In genomic region chr13:98436961-98437360, GRCm38 (mm10) we compare ENCODE assay signal across 23 mouse cellular contexts. TPM values are rescaled to one million over a fixed set of nuclear protein-coding genes. Genes with fewer than 3 reads are reported as not detected.
DNase-seq lines count a peak whose midpoint lies in the region; ATAC-seq lines count a peak whose summit lies in the region.
"Had no signal": no experiment of that assay in that cellular context is flagged by ENCODE, and none has a peak within 500 bp of the region (broad histone marks: within the 10 kb centered on the region; RNA-seq: fewer than 3 reads in every experiment).

No protein-coding gene starts in this region.

- no peaks in the 10 kb centered on the region for H3K4me1 ChIP-seq in intestine, embryonic 14.5 days (replicated peaks; ENCODE audit: control insufficient read depth, insufficient read depth, low read length)
- peaks cover 2% of the 10 kb centered on the region; the same call in 1 of the 2 replicates for H3K4me1 ChIP-seq in intestine, embryonic 16.5 days (ENCODE audit: control insufficient read depth, insufficient read depth, low read length)
- H3K4me1 ChIP-seq in neural tube, embryonic 14.5 days (ENCODE audit: control insufficient read depth, insufficient read depth, low read length), result no peaks in the 10 kb centered on the region
- H3K4me1 ChIP-seq in neural tube, embryonic 15.5 days, result no peaks in the 10 kb centered on the region
- peaks cover 28% of the 10 kb centered on the region for H3K4me1 ChIP-seq in embryonic facial prominence, embryonic 13.5 days
- H3K4me1 ChIP-seq: forebrain, embryonic 15.5 days; heart, embryonic 15.5 days had no signal

- no peaks in the 10 kb centered on the region for H3K27me3 ChIP-seq in intestine, embryonic 14.5 days (replicated peaks; ENCODE audit: control insufficient read depth, insufficient read depth, low read length)
- H3K27me3 ChIP-seq in intestine, embryonic 16.5 days (replicated peaks; ENCODE audit: control insufficient read depth, insufficient read depth, low read length), result 0 out of 2 replicates have a peak, but pooled peaks cover 5% of the 10 kb centered on the region
- no peaks in the 10 kb centered on the region for H3K27me3 ChIP-seq in neural tube, embryonic 14.5 days (ENCODE audit: control insufficient read depth, insufficient read depth, low read length)
- no peaks in the 10 kb centered on the region for H3K27me3 ChIP-seq in neural tube, embryonic 15.5 days (replicated peaks)
- peaks cover 18% of the 10 kb centered on the region for H3K27me3 ChIP-seq in embryonic facial prominence, embryonic 13.5 days
- H3K27me3 ChIP-seq: CH12.LX; forebrain, embryonic 15.5 days had no signal

- 73% methylated on average over 8 of the region's 8 CpGs for WGBS in intestine, embryonic 14.5 days
- WGBS in intestine, embryonic 16.5 days, result 74% methylated on average over 8 of the region's 8 CpGs
- WGBS in neural tube, embryonic 14.5 days, result 50% methylated on average over 8 of the region's 8 CpGs
- WGBS in neural tube, embryonic 15.5 days, result 44% methylated on average over 8 of the region's 8 CpGs
- WGBS in embryonic facial prominence, embryonic 13.5 days, result 37% methylated on average over 8 of the region's 8 CpGs

- no peaks in the 10 kb centered on the region for H3K9me3 ChIP-seq in intestine, embryonic 14.5 days (ENCODE audit: control insufficient read depth, low read length)
- no peaks in the 10 kb centered on the region for H3K9me3 ChIP-seq in intestine, embryonic 16.5 days (ENCODE audit: control insufficient read depth, low read length)
- no peaks in the 10 kb centered on the region for H3K9me3 ChIP-seq in neural tube, embryonic 14.5 days (ENCODE audit: control insufficient read depth, low read length)
- no peaks in the 10 kb centered on the region for H3K9me3 ChIP-seq in neural tube, embryonic 15.5 days (replicated peaks)
- H3K9me3 ChIP-seq in embryonic facial prominence, embryonic 13.5 days, result no peaks in the 10 kb centered on the region
- H3K9me3 ChIP-seq: forebrain, embryonic 15.5 days; heart, embryonic 15.5 days had no signal

- intact Hi-C loops in left cerebral cortex, postnatal 14 days (cut with DNase I), result no loop called here

- DNase-seq in intestine, embryonic 14.5 days (ENCODE audit: low spot score), result peak; percentile 1
- no peak for DNase-seq in testis, postnatal 10 days (ENCODE audit: low spot score)
- no peak for DNase-seq in left cerebral cortex, postnatal 14 days (ENCODE audit: low spot score in 2 of 2)
- DNase-seq: adrenal gland, adult 2 months; adrenal gland, postnatal 25 days; cerebellum, adult 11 months; cerebellum, adult 8-10 months; cerebellum, postnatal 14 days; embryo, embryonic 11 days; gastrocnemius, postnatal 36 days; heart, adult 18-20 months had no signal

- H3K4me2 ChIP-seq in intestine, embryonic 14.5 days (ENCODE audit: low read length), result no peak overlapping the region
- no peak overlapping the region for H3K4me2 ChIP-seq in intestine, embryonic 16.5 days (ENCODE audit: low read depth, low read length)
- H3K4me2 ChIP-seq in neural tube, embryonic 14.5 days (ENCODE audit: low read depth, low read length), result no peak overlapping the region
- H3K4me2 ChIP-seq in neural tube, embryonic 15.5 days, result no peak overlapping the region
- H3K4me2 ChIP-seq in embryonic facial prominence, embryonic 13.5 days, result 0 out of 2 replicates have a peak overlapping the region, but pooled peaks have one; percentile 5
- H3K4me2 ChIP-seq: forebrain, embryonic 15.5 days; heart, embryonic 11.5 days; heart, embryonic 15.5 days had no signal

- H3K36me3 ChIP-seq in intestine, embryonic 14.5 days (ENCODE audit: control insufficient read depth, insufficient read depth, low read length), result no peaks in the 10 kb centered on the region
- no peaks in the 10 kb centered on the region for H3K36me3 ChIP-seq in intestine, embryonic 16.5 days (ENCODE audit: control insufficient read depth, insufficient read depth, low read length)
- H3K36me3 ChIP-seq in neural tube, embryonic 14.5 days (ENCODE audit: control insufficient read depth, insufficient read depth, low read length), result no peaks in the 10 kb centered on the region
- H3K36me3 ChIP-seq in neural tube, embryonic 15.5 days, result no peaks in the 10 kb centered on the region
- no peaks in the 10 kb centered on the region for H3K36me3 ChIP-seq in embryonic facial prominence, embryonic 13.5 days
- H3K36me3 ChIP-seq: forebrain, embryonic 15.5 days; heart, embryonic 15.5 days had no signal

- H3K9ac ChIP-seq in intestine, embryonic 14.5 days (ENCODE audit: low read length), result no peak overlapping the region
- no peak overlapping the region for H3K9ac ChIP-seq in intestine, embryonic 16.5 days (ENCODE audit: low read depth, low read length)
- H3K9ac ChIP-seq in neural tube, embryonic 14.5 days (replicated peaks; ENCODE audit: low read depth, low read length), result no peak overlapping the region
- H3K9ac ChIP-seq in neural tube, embryonic 15.5 days (replicated peaks), result no peak overlapping the region
- no peak overlapping the region for H3K9ac ChIP-seq in embryonic facial prominence, embryonic 13.5 days
- H3K9ac ChIP-seq: forebrain, embryonic 15.5 days; heart, embryonic 15.5 days had no signal

- no peak overlapping the region for H3K4me3 ChIP-seq in intestine, embryonic 14.5 days (ENCODE audit: low read depth, low read length)
- no peak overlapping the region for H3K4me3 ChIP-seq in intestine, embryonic 16.5 days (ENCODE audit: low read length)
- no peak overlapping the region for H3K4me3 ChIP-seq in neural tube, embryonic 14.5 days (ENCODE audit: low read depth, low read length)
- no peak overlapping the region for H3K4me3 ChIP-seq in neural tube, embryonic 15.5 days (replicated peaks)
- no peak overlapping the region for H3K4me3 ChIP-seq in embryonic facial prominence, embryonic 13.5 days
- H3K4me3 ChIP-seq: forebrain, embryonic 15.5 days; heart, embryonic 15.5 days had no signal

- ATAC-seq in intestine, embryonic 14.5 days (replicated peaks; ENCODE audit: low FRiP score, low TSS enrichment, low read depth), result no peak
- no peak for ATAC-seq in intestine, embryonic 16.5 days
- ATAC-seq in neural tube, embryonic 14.5 days (ENCODE audit: low read depth), result peak; percentile 28; the same call in 1 of the 2 replicates
- ATAC-seq in neural tube, embryonic 15.5 days (ENCODE audit: low FRiP score), result no peak
- ATAC-seq in embryonic facial prominence, embryonic 13.5 days (ENCODE audit: insufficient number of reproducible peaks, insufficient read depth, low FRiP score, low TSS enrichment, low read depth), result no peak
- ATAC-seq: forebrain, embryonic 15.5 days; hindbrain, embryonic 16.5 days; inflammation-experienced regulatory T-cells, adult 6 months had no signal

- no peak overlapping the region for H3K27ac ChIP-seq in intestine, embryonic 14.5 days (ENCODE audit: low read depth)
- H3K27ac ChIP-seq in intestine, embryonic 16.5 days (ENCODE audit: low read length), result no peak overlapping the region
- H3K27ac ChIP-seq in neural tube, embryonic 14.5 days (ENCODE audit: low read depth, low read length), result no peak overlapping the region; the same call in 1 of the 2 replicates
- no peak overlapping the region for H3K27ac ChIP-seq in neural tube, embryonic 15.5 days (replicated peaks)
- no peak overlapping the region for H3K27ac ChIP-seq in embryonic facial prominence, embryonic 13.5 days
- H3K27ac ChIP-seq: forebrain, embryonic 15.5 days; heart, embryonic 15.5 days had no signal

RNA-seq across cellular contexts. Expression of gene Gm10320, which starts 54.8 kb away (rescaled TPM):
- 1.3 and 1.4 TPM in 2 replicates for polyA plus RNA-seq in intestine, embryonic 14.5 days (2014; fragmentation: Nextera tagmentation; extraction: Ambion mirVana)
- polyA plus RNA-seq in intestine, embryonic 16.5 days (2015; fragmentation: Nextera tagmentation; extraction: Ambion mirVana), result 1.3 and 2.5 TPM in 2 replicates
- polyA plus RNA-seq in neural tube, embryonic 14.5 days (2014; fragmentation: Nextera tagmentation; extraction: Ambion mirVana), result 0.59 and 0.86 TPM in 2 replicates
- polyA plus RNA-seq in neural tube, embryonic 15.5 days (2015; fragmentation: Nextera tagmentation; extraction: Ambion mirVana), result 0.74 and 1.0 TPM in 2 replicates
- 1.4 and 6.5 TPM in 2 replicates for polyA plus RNA-seq in embryonic facial prominence, embryonic 13.5 days (2015; fragmentation: Nextera tagmentation; extraction: Ambion mirVana)
- not detected for total RNA-seq in left cerebral cortex, postnatal 14 days (2021)
- total RNA-seq: adrenal gland, adult 2 months; adrenal gland, postnatal 25 days; gastrocnemius, adult 8-10 months; gastrocnemius, postnatal 36 days; heart, adult 18-20 months; heart, postnatal 25 days had no signal
